9 mouse cellular contexts compared by ENCODE assay signal in genomic region chr9:97111506-97111905, GRCm38 (mm10). TPM values are rescaled to one million over a fixed set of nuclear protein-coding genes. Genes with fewer than 3 reads are reported as not detected.
DNase-seq lines count a peak whose midpoint lies in the region; ATAC-seq and TF ChIP-seq lines count a peak whose summit lies in the region.
"Had no signal": no experiment of that assay in that cellular context is flagged by ENCODE, and none has a peak within 500 bp of the region (broad histone marks: within the 10 kb centered on the region; RNA-seq: fewer than 3 reads in every experiment).

No protein-coding gene starts in this region.

- ATAC-seq in heart, embryonic 13.5 days (ENCODE audit: extremely low read depth, insufficient number of reproducible peaks, low FRiP score, low TSS enrichment), result no peak
- 0 out of 2 replicates have a peak, but pooled peaks have one; percentile 33 for ATAC-seq in intestine, postnatal 0 days
- ATAC-seq in midbrain, embryonic 11.5 days (ENCODE audit: low FRiP score), result no peak
- no peak for ATAC-seq in inflammation-experienced regulatory T-cells, adult 6 months

- peak overlapping the region; percentile 96 for H3K4me3 ChIP-seq in heart, embryonic 13.5 days
- H3K4me3 ChIP-seq in cortical plate, adult 2 months (ENCODE audit: insufficient read depth, low read length), result peak overlapping the region; percentile 45
- peak overlapping the region; percentile 94 for H3K4me3 ChIP-seq in intestine, postnatal 0 days (ENCODE audit: low read depth, low read length)
- H3K4me3 ChIP-seq in midbrain, embryonic 11.5 days (ENCODE audit: low read depth, low read length), result peak overlapping the region; percentile 56

- H3K9me3 ChIP-seq in heart, embryonic 13.5 days, result no peaks in the 10 kb centered on the region
- no peaks in the 10 kb centered on the region for H3K9me3 ChIP-seq in intestine, postnatal 0 days (ENCODE audit: control insufficient read depth)
- no peaks in the 10 kb centered on the region for H3K9me3 ChIP-seq in midbrain, embryonic 11.5 days (ENCODE audit: control insufficient read depth, low read length)

- DNase-seq in heart, postnatal 10 days, result no peak
- DNase-seq in midbrain, embryonic 11.5 days (ENCODE audit: low spot score, missing footprints), result peak; percentile 90
- no peak for DNase-seq in yolk sac, embryonic 10.5 days (ENCODE audit: low spot score)
- DNase-seq in frontal cortex, postnatal 25 days (ENCODE audit: low spot score in 2 of 2), result no peak

- H3K27ac ChIP-seq in heart, embryonic 13.5 days (replicated peaks), result peak overlapping the region; percentile 97
- H3K27ac ChIP-seq in cortical plate, adult 2 months (ENCODE audit: insufficient read depth, low read length), result no peak overlapping the region
- peak overlapping the region; percentile 96 for H3K27ac ChIP-seq in intestine, postnatal 0 days (ENCODE audit: low read depth, low read length)
- no peak overlapping the region for H3K27ac ChIP-seq in midbrain, embryonic 11.5 days (ENCODE audit: low read depth, low read length)

- H3K9ac ChIP-seq in heart, embryonic 13.5 days, result peak overlapping the region; percentile 98
- peak overlapping the region; percentile 97; the same call in 1 of the 2 replicates for H3K9ac ChIP-seq in intestine, postnatal 0 days (ENCODE audit: low read depth, low read length)
- peak overlapping the region; percentile 87 for H3K9ac ChIP-seq in midbrain, embryonic 11.5 days (ENCODE audit: low read length)

- 5% methylated on average over 6 of the region's 6 CpGs for WGBS in heart, embryonic 13.5 days
- 7% methylated on average over 6 of the region's 6 CpGs for WGBS in intestine, postnatal 0 days
- WGBS in midbrain, embryonic 11.5 days, result 4% methylated on average over 6 of the region's 6 CpGs

- TF ChIP-seq POLR2A in cortical plate, adult 2 months (IDR thresholded peaks at IDR 0.05; ENCODE audit: extremely low read depth, insufficient read depth, low read length), result no peak

- H3K4me2 ChIP-seq in heart, embryonic 13.5 days, result peak overlapping the region; percentile 72
- peak overlapping the region; percentile 64 for H3K4me2 ChIP-seq in intestine, postnatal 0 days (replicated peaks; ENCODE audit: low read depth)
- peak overlapping the region; percentile 53 for H3K4me2 ChIP-seq in midbrain, embryonic 11.5 days

- H3K36me3 ChIP-seq in heart, embryonic 13.5 days, result peaks cover 12% of the 10 kb centered on the region
- 0 out of 2 replicates have a peak, but pooled peaks cover 3% of the 10 kb centered on the region for H3K36me3 ChIP-seq in intestine, postnatal 0 days (ENCODE audit: control insufficient read depth, insufficient read depth)
- H3K36me3 ChIP-seq in midbrain, embryonic 11.5 days (ENCODE audit: control insufficient read depth, insufficient read depth, low read length), result no peaks in the 10 kb centered on the region

- no peaks in the 10 kb centered on the region for H3K27me3 ChIP-seq in heart, embryonic 13.5 days (replicated peaks)
- no peaks in the 10 kb centered on the region for H3K27me3 ChIP-seq in intestine, postnatal 0 days (replicated peaks; ENCODE audit: control insufficient read depth, insufficient read depth, low read length)
- no peaks in the 10 kb centered on the region; the same call in 1 of the 2 replicates for H3K27me3 ChIP-seq in midbrain, embryonic 11.5 days (ENCODE audit: control insufficient read depth, insufficient read depth, low read length)
- H3K27me3 ChIP-seq: Patski had no signal

- intact Hi-C loops in heart, postnatal 10 days (cut with DNase I), result no loop called here

- H3K4me1 ChIP-seq in heart, embryonic 13.5 days, result peaks cover 37% of the 10 kb centered on the region
- H3K4me1 ChIP-seq in cortical plate, adult 2 months (ENCODE audit: control insufficient read depth, insufficient read depth, low read length), result no peaks in the 10 kb centered on the region
- peaks cover 3% of the 10 kb centered on the region; the same call in 1 of the 2 replicates for H3K4me1 ChIP-seq in intestine, postnatal 0 days (replicated peaks; ENCODE audit: control insufficient read depth, insufficient read depth, low read length)
- H3K4me1 ChIP-seq in midbrain, embryonic 11.5 days (ENCODE audit: control insufficient read depth, insufficient read depth, low read length), result peaks cover 12% of the 10 kb centered on the region

- TF ChIP-seq CTCF in cortical plate, adult 2 months (IDR thresholded peaks at IDR 0.05; ENCODE audit: extremely low read depth, insufficient read depth, low read length), result no peak
- no peak for TF ChIP-seq CTCF in intestine, postnatal 0 days (IDR thresholded peaks at IDR 0.05; ENCODE audit: low read depth)

RNA-seq across cellular contexts. Expression of gene Slc25a36, which starts 0.5 kb away (rescaled TPM):
- polyA plus RNA-seq in heart, embryonic 13.5 days (2015; fragmentation: Nextera tagmentation; extraction: Ambion mirVana), result 55.9 and 58.1 TPM in 2 replicates
- 10 to 100 TPM; 38.6 to 42.3 TPM for total RNA-seq in heart, postnatal 10 days (2021)
- 60.3 and 67.2 TPM in 2 replicates for polyA plus RNA-seq in cortical plate, adult 2 months (2012; rRNA removed)
- polyA plus RNA-seq in intestine, postnatal 0 days (2015; fragmentation: Nextera tagmentation; extraction: Ambion mirVana), result 47.7 and 56.9 TPM in 2 replicates
- 81.4 and 87.4 TPM in 2 replicates for polyA plus RNA-seq in midbrain, embryonic 11.5 days (2014; fragmentation: Nextera tagmentation; extraction: Ambion mirVana)
- polyA plus RNA-seq in inflammation-experienced regulatory T-cells, adult 6 months (2017; shearing (Covaris generic)), result 10 to 100 TPM; 50.7 to 93.2 (median 65.7) TPM

Comparison
In these comparisons a context has a peak if more than half of its experiments do, and no peak if none do; other contexts are left out.
1. H3K27ac ChIP-seq: peak in heart, embryonic 13.5 days (single experiment) and intestine, postnatal 0 days (single experiment); none in cortical plate, adult 2 months (single experiment) and midbrain, embryonic 11.5 days (single experiment).
2. H3K4me3 ChIP-seq: peak in every context shown above with its lines; median percentile 96 in heart, embryonic 13.5 days; 94 in intestine, postnatal 0 days; 56 in midbrain, embryonic 11.5 days; 45 in cortical plate, adult 2 months.
3. Peak in every context shown above with its lines, with median percentiles within 50 percentile points of each other: H3K4me2 ChIP-seq and H3K9ac ChIP-seq.